Mouse (Mus musculus): ENCODE measurements at regions not wholly inside any gene's neighbourhood (a gene's known extent, or its start where the extent isn't known, plus 50 kb on each side); places are given as distances from the start of the nearest gene placed in this dataset.

GRCm38 (mm10) chr3:41140391-41140790 is 57.5 kb upstream of the Pgrmc2 start:
- intact Hi-C loops (cut with DNase I) = no loop called here
- Histone ChIP-seq H3K36me3 (ENCODE audit: control insufficient read depth, insufficient read depth, low read length) (no peaks in the 10 kb centered on the region), H3K27me3 (ENCODE audit: control insufficient read depth, insufficient read depth, low read length) (no peaks in the 10 kb centered on the region), H3K9ac (ENCODE audit: low read depth, low read length) (no peak overlapping the region), H3K4me1 (ENCODE audit: control insufficient read depth, insufficient read depth, low read length) (no peaks in the 10 kb centered on the region), H3K79me2 (replicated peaks; ENCODE audit: control insufficient read depth, insufficient read depth, low read length) (no peaks in the 10 kb centered on the region), H3K4me3 (no peak overlapping the region), H3K27ac (no peak overlapping the region)
- no peak for DNase-seq
- 94% methylated on average over 4 of the region's 4 CpGs for WGBS
- TF ChIP-seq EP300 (IDR thresholded peaks at IDR 0.05; ENCODE audit: insufficient read depth, low read depth, low read length) = no peak
- no peak for TF ChIP-seq POLR2A (IDR thresholded peaks at IDR 0.05; ENCODE audit: insufficient read depth, low read depth, low read length)
- TF ChIP-seq CTCF (IDR thresholded peaks at IDR 0.05) = no peak

- no peaks in the 10 kb centered on the region for H3K27me3 ChIP-seq (ENCODE audit: control insufficient read depth, insufficient read depth, low read length)
- DNase-seq = no peak
- H3K4me3 ChIP-seq = no peak overlapping the region
- TF ChIP-seq CTCF (IDR thresholded peaks at IDR 0.05) = no peak
- no peak for TF ChIP-seq POLR2A (IDR thresholded peaks at IDR 0.05; ENCODE audit: insufficient read depth, low read depth, low read length)
- TF ChIP-seq EP300 (IDR thresholded peaks at IDR 0.05; ENCODE audit: insufficient read depth, low read depth, low read length) = no peak
- WGBS = 36% methylated on average over 1 of the region's 1 CpGs
- H3K4me1 ChIP-seq (ENCODE audit: control insufficient read depth, insufficient read depth, low read length) = no peaks in the 10 kb centered on the region
- intact Hi-C loops (cut with DNase I) = no loop called here
- no peak overlapping the region for H3K27ac ChIP-seq
- no peak overlapping the region for H3K9ac ChIP-seq (ENCODE audit: low read depth, low read length)
- no peaks in the 10 kb centered on the region for H3K36me3 ChIP-seq (ENCODE audit: control insufficient read depth, insufficient read depth, low read length)
- no peaks in the 10 kb centered on the region for H3K79me2 ChIP-seq (replicated peaks; ENCODE audit: control insufficient read depth, insufficient read depth, low read length)
Observed at GRCm38 (mm10) chr3:41137931-41138330, 55.1 kb upstream of the Pgrmc2 start.

- Histone ChIP-seq H3K36me3 (ENCODE audit: control insufficient read depth, insufficient read depth, low read length) (no peaks in the 10 kb centered on the region), H3K4me1 (ENCODE audit: control insufficient read depth, insufficient read depth, low read length) (no peaks in the 10 kb centered on the region), H3K4me3 (no peak overlapping the region), H3K79me2 (replicated peaks; ENCODE audit: control insufficient read depth, insufficient read depth, low read length) (no peaks in the 10 kb centered on the region), H3K27me3 (ENCODE audit: control insufficient read depth, insufficient read depth, low read length) (no peaks in the 10 kb centered on the region), H3K27ac (no peak overlapping the region), H3K9ac (ENCODE audit: low read depth, low read length) (no peak overlapping the region)
- no peak for DNase-seq
- no peak for TF ChIP-seq POLR2A (IDR thresholded peaks at IDR 0.05; ENCODE audit: insufficient read depth, low read depth, low read length)
- TF ChIP-seq CTCF (IDR thresholded peaks at IDR 0.05) = no peak
- TF ChIP-seq EP300 (IDR thresholded peaks at IDR 0.05; ENCODE audit: insufficient read depth, low read depth, low read length) = no peak
- WGBS = 59% methylated on average over 6 of the region's 6 CpGs
- intact Hi-C loops (cut with DNase I) = no loop called here
Observed at GRCm38 (mm10) chr3:41132889-41133288, 50.0 kb upstream of the Pgrmc2 start.

Measured in heart, adult 2 months (tissue).